Mouse (Mus musculus): Measurements from ENCODE around the gene Ltbp1.

- peak; percentile 35; the same call in 1 of the 2 replicates for TF ChIP-seq ZC3H11A (IDR thresholded peaks at IDR 0.05; ENCODE audit: low read depth, low read length)
- no peak for TF ChIP-seq EP300 (IDR thresholded peaks at IDR 0.05; ENCODE audit: low read length)
- TF ChIP-seq MXI1 (IDR thresholded peaks at IDR 0.05; ENCODE audit: low read depth, low read length) = no peak
- TF ChIP-seq SMC3 (IDR thresholded peaks at IDR 0.05; ENCODE audit: low read depth, low read length) = peak; percentile 87
Observed at GRCm38 (mm10) chr17:75004820-75005219, 548 bp upstream of the Ltbp1 start.

Data from CH12.LX (cell line).